Mouse (Mus musculus) hindlimb bud, embryonic 11.5 days (tissue): ENCODE measurements at regions not wholly inside any gene's neighbourhood (a gene's known extent, or its start where the extent isn't known, plus 50 kb on each side); places are given as distances from the start of the nearest gene placed in this dataset.

Experiments used
- DNase-seq: peaks from one replicate; pipeline ENCODE4 v3.0.0-alpha.2; 2012; ENCODE audit warnings: low read depth, low spot score; ENCODE audit errors: extremely low spot score

DNA sequence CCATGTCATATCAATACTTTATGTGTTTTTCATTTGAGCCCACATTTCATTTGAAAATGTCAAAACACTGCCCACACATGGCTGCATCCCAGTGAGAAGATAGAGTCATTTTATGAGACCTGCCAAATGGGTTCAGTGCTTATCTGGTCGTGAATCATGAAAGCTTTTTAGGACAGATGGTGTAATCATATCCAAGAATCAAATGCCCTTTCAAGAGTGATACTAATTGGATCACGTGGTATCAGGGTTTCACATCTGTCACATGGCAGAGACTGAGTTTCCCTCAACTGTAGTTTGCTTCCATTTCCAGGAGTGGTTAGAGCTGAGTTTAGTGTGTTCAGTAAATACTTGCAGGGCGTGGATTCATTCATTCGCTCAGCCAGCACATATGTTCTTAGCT, 87.2 kb upstream of the Agbl1 start:
- DNase-seq: no peak

DNA sequence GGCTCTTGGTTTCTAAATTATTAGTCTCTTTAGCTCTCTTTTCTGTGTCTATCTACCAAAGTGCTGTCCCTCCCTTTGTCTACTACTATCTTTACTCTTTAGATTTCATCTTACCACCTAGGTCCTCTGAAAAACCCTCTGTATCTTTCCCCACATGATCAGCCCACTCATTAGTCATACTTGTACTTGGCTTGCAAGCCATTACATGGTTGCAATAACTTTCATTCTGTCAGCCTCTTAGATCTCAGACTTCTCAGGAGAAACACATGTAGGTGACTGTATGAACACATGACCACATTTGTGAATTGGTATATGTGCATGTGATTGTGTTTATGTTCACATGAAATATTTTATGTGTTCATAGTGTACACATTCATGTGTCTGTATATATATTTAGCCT, 83.3 kb upstream of the Agbl1 start:
- no peak for DNase-seq

DNA sequence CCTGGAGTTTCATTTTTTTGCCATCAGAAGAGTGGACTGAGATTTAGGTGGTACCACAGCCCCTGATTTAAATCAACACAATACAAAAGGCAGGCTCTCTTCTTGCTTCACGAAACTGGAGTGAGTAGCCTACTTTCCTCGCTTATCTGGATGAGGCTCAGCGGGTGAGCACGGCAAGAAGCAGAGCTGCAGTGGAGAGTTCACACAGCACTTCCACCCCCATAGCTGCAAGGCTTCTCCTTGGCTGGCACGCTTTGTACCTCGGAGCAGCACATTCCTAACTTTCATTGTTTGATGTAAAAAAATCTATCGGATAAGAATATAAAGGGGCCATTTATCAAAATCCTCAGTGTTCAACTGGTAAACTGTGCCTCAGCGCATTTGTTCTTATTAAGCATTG, 72.8 kb upstream of the Agbl1 start:
- no peak for DNase-seq

- DNase-seq: no peak
Observed at GRCm38 (mm10) chr7:76164191-76164590, 65.5 kb upstream of the Agbl1 start.

DNA sequence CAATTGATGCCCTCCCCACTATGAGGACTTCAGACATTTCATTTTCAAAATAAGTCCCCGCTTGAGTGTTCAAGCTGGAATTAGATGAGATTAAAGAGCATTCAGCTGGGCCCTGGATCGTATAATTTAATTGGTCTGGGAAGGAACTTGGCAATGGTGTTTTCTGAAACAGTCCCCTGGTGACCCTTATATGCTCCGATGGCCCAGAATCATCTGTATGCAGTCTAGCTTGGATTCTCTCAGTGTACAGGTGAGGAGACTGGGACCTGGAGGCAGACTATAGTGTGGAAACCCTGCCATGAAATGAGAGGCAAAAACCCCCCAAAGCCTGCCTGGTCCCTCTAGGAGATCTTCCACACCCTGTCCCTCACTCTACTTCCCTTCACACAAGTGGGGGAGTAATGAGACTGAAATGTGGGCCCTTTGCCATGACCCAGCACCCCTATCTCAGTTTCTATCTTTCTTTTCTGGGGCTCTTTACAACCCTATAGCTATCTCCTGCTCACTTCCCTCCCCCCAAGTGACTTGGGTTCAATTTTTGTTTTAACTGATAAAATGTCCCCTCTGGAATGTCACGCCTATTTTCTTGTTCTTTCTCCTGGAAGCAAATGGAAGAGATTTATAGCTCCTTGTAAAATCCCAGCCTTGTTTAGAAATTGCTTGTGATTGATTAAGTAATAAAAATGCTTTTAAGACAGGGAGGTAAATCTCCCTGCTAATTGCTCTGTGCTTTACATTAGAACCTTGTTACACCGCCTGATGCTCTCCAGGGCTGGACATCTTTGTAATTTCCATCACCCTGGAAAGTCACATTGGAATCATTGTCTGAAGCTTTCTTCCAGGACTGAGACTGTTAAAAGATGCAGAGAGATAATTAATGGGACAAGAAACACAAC, 64.7 kb upstream of the Agbl1 start:
- peak; percentile 56 for DNase-seq

DNA sequence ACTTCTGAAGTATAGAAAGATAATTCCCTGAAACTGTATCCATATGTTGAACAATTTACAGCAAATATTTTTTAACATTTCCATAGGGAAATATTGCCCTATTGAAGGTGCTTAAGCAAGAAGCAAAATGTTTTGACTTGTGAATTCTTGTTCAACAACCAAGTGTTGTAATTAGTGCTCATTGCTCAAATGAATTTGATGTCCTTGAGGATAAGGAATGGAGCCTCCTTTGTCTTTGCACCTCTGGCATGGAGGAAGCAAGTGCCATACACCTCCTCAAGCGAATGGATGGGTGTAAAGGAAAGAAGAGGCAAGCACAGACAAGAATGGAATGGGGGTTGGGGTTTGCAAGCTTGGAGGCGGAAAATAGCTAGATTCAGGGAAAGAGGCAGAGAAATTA, 59.2 kb upstream of the Agbl1 start:
- no peak for DNase-seq

GRCm38 (mm10) chr7:76176235-76176634, 53.5 kb upstream of the Agbl1 start:
- DNase-seq: no peak

DNA sequence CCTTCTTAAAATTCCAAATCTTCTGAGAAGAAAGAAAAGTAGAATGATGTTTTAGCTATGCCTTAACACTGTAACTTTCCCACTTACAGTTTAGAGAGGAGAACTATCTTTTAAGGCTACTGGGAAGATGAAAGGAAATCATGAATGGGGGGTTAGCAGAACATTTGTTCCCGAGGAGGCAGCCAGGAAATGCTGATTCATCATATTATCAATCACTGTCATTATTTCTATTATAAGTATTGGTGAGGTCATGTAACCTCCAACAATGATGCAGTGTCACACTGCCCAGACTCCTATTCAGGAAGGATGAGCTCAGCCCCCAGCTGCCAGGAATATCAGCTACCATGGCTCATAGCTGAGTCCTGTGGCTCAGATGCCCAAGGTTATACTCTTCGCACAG, 52.3 kb upstream of the Agbl1 start:
- no peak for DNase-seq
